Mouse (Mus musculus): ENCODE results near the gene Gpc6. TPM values are rescaled to one million over a fixed set of nuclear protein-coding genes. Genes with fewer than 3 reads are reported as not detected.

The Gpc6 gene
- polyA plus RNA-seq, 1 experiment from 2014 or later = 11.4 TPM

GRCm38 (mm10) chr14:117824491-117824890 is 899.4 kb downstream of the Gpc6 start:
- Histone ChIP-seq H3K4me2 (replicated peaks; ENCODE audit: low read depth) (no peak overlapping the region), H3K36me3 (ENCODE audit: control insufficient read depth, insufficient read depth, low read length) (no peaks in the 10 kb centered on the region), H3K9ac (ENCODE audit: low read length) (no peak overlapping the region), H3K27ac (replicated peaks) (no peak overlapping the region), H3K4me1 (replicated peaks; ENCODE audit: control insufficient read depth, insufficient read depth) (no peaks in the 10 kb centered on the region), H3K4me3 (ENCODE audit: low read depth, low read length) (no peak overlapping the region), H3K9me3 (ENCODE audit: control insufficient read depth, low read length) (no peaks in the 10 kb centered on the region), H3K27me3 (ENCODE audit: control insufficient read depth, insufficient read depth, low read length) (no peaks in the 10 kb centered on the region)
- no peak for TF ChIP-seq CTCF (IDR thresholded peaks at IDR 0.05; ENCODE audit: low read depth)
- TF ChIP-seq EP300 (optimal IDR thresholded peaks at IDR 0.05) = no peak
- ATAC-seq (ENCODE audit: low FRiP score, low TSS enrichment) = no peak
- no peak for DNase-seq (ENCODE audit: low spot score)

- H3K27me3 ChIP-seq (ENCODE audit: control insufficient read depth, insufficient read depth, low read length) = no peaks in the 10 kb centered on the region
- no peak for DNase-seq (ENCODE audit: low spot score)
- no peak for ATAC-seq (ENCODE audit: low FRiP score, low TSS enrichment)
- no peak overlapping the region for H3K4me2 ChIP-seq (replicated peaks; ENCODE audit: low read depth)
- no peaks in the 10 kb centered on the region for H3K9me3 ChIP-seq (ENCODE audit: control insufficient read depth, low read length)
- H3K27ac ChIP-seq (replicated peaks) = no peak overlapping the region
- H3K4me3 ChIP-seq (ENCODE audit: low read depth, low read length) = no peak overlapping the region
- WGBS = 51% methylated on average over 8 of the region's 8 CpGs
- no peak overlapping the region for H3K9ac ChIP-seq (ENCODE audit: low read length)
- no peaks in the 10 kb centered on the region for H3K4me1 ChIP-seq (replicated peaks; ENCODE audit: control insufficient read depth, insufficient read depth)
- TF ChIP-seq EP300 (optimal IDR thresholded peaks at IDR 0.05) (no peak), CTCF (IDR thresholded peaks at IDR 0.05; ENCODE audit: low read depth) (no peak)
- H3K36me3 ChIP-seq (ENCODE audit: control insufficient read depth, insufficient read depth, low read length) = no peaks in the 10 kb centered on the region
Observed at GRCm38 (mm10) chr14:117826294-117827046, 901.4 kb downstream of the Gpc6 start.

- Histone ChIP-seq H3K4me2 (replicated peaks; ENCODE audit: low read depth) (no peak overlapping the region), H3K27ac (replicated peaks) (no peak overlapping the region), H3K4me3 (ENCODE audit: low read depth, low read length) (no peak overlapping the region), H3K4me1 (replicated peaks; ENCODE audit: control insufficient read depth, insufficient read depth) (no peaks in the 10 kb centered on the region), H3K9ac (ENCODE audit: low read length) (no peak overlapping the region), H3K9me3 (ENCODE audit: control insufficient read depth, low read length) (no peaks in the 10 kb centered on the region), H3K36me3 (ENCODE audit: control insufficient read depth, insufficient read depth, low read length) (no peaks in the 10 kb centered on the region), H3K27me3 (ENCODE audit: control insufficient read depth, insufficient read depth, low read length) (no peaks in the 10 kb centered on the region)
- WGBS = 82% methylated on average over 8 of the region's 8 CpGs
- TF ChIP-seq CTCF (IDR thresholded peaks at IDR 0.05; ENCODE audit: low read depth) (no peak), EP300 (optimal IDR thresholded peaks at IDR 0.05) (no peak)
- DNase-seq (ENCODE audit: low spot score) (no peak), ATAC-seq (ENCODE audit: low FRiP score, low TSS enrichment) (no peak)
Observed at GRCm38 (mm10) chr14:117831267-117831666, 906.2 kb downstream of the Gpc6 start.

- no peaks in the 10 kb centered on the region for H3K27me3 ChIP-seq (ENCODE audit: control insufficient read depth, insufficient read depth, low read length)
- no peaks in the 10 kb centered on the region for H3K4me1 ChIP-seq (replicated peaks; ENCODE audit: control insufficient read depth, insufficient read depth)
- H3K4me3 ChIP-seq (ENCODE audit: low read depth, low read length) = no peak overlapping the region
- no peaks in the 10 kb centered on the region for H3K36me3 ChIP-seq (ENCODE audit: control insufficient read depth, insufficient read depth, low read length)
- DNase-seq (ENCODE audit: low spot score) (peak; percentile 36), ATAC-seq (ENCODE audit: low FRiP score, low TSS enrichment) (no peak)
- WGBS = 69% methylated on average over 4 of the region's 4 CpGs
- H3K27ac ChIP-seq (replicated peaks) = no peak overlapping the region
- TF ChIP-seq EP300 (optimal IDR thresholded peaks at IDR 0.05) (no peak), CTCF (IDR thresholded peaks at IDR 0.05; ENCODE audit: low read depth) (peak; percentile 72)
- no peaks in the 10 kb centered on the region for H3K9me3 ChIP-seq (ENCODE audit: control insufficient read depth, low read length)
- no peak overlapping the region for H3K9ac ChIP-seq (ENCODE audit: low read length)
- no peak overlapping the region for H3K4me2 ChIP-seq (replicated peaks; ENCODE audit: low read depth)
Observed at GRCm38 (mm10) chr14:117831731-117832130, 906.6 kb downstream of the Gpc6 start.

GRCm38 (mm10) chr14:117835506-117835905 is 910.4 kb downstream of the Gpc6 start:
- no peak overlapping the region for H3K27ac ChIP-seq (replicated peaks)
- 90% methylated on average over 6 of the region's 6 CpGs for WGBS
- H3K4me3 ChIP-seq (ENCODE audit: low read depth, low read length) = no peak overlapping the region
- no peak for ATAC-seq (ENCODE audit: low FRiP score, low TSS enrichment)
- H3K36me3 ChIP-seq (ENCODE audit: control insufficient read depth, insufficient read depth, low read length) = no peaks in the 10 kb centered on the region
- H3K9ac ChIP-seq (ENCODE audit: low read length) = no peak overlapping the region
- no peak overlapping the region for H3K4me2 ChIP-seq (replicated peaks; ENCODE audit: low read depth)
- H3K9me3 ChIP-seq (ENCODE audit: control insufficient read depth, low read length) = no peaks in the 10 kb centered on the region
- H3K27me3 ChIP-seq (ENCODE audit: control insufficient read depth, insufficient read depth, low read length) = no peaks in the 10 kb centered on the region
- no peak for DNase-seq (ENCODE audit: low spot score)
- TF ChIP-seq EP300 (optimal IDR thresholded peaks at IDR 0.05) (no peak), CTCF (IDR thresholded peaks at IDR 0.05; ENCODE audit: low read depth) (no peak)
- no peaks in the 10 kb centered on the region for H3K4me1 ChIP-seq (replicated peaks; ENCODE audit: control insufficient read depth, insufficient read depth)

- 88% methylated on average over 4 of the region's 4 CpGs for WGBS
- Histone ChIP-seq H3K4me3 (ENCODE audit: low read depth, low read length) (no peak overlapping the region), H3K4me1 (replicated peaks; ENCODE audit: control insufficient read depth, insufficient read depth) (no peaks in the 10 kb centered on the region), H3K9me3 (ENCODE audit: control insufficient read depth, low read length) (no peaks in the 10 kb centered on the region), H3K36me3 (ENCODE audit: control insufficient read depth, insufficient read depth, low read length) (no peaks in the 10 kb centered on the region), H3K27ac (replicated peaks) (no peak overlapping the region), H3K9ac (ENCODE audit: low read length) (no peak overlapping the region), H3K4me2 (replicated peaks; ENCODE audit: low read depth) (no peak overlapping the region), H3K27me3 (ENCODE audit: control insufficient read depth, insufficient read depth, low read length) (no peaks in the 10 kb centered on the region)
- ATAC-seq (ENCODE audit: low FRiP score, low TSS enrichment) = no peak
- no peak for TF ChIP-seq EP300 (optimal IDR thresholded peaks at IDR 0.05)
- TF ChIP-seq CTCF (IDR thresholded peaks at IDR 0.05; ENCODE audit: low read depth) = no peak
- no peak for DNase-seq (ENCODE audit: low spot score)
Observed at GRCm38 (mm10) chr14:117837021-117837420, 911.9 kb downstream of the Gpc6 start.

Measured in stomach, postnatal 0 days (tissue).